Mouse (Mus musculus): ENCODE results near the gene Dph2.

DNA sequence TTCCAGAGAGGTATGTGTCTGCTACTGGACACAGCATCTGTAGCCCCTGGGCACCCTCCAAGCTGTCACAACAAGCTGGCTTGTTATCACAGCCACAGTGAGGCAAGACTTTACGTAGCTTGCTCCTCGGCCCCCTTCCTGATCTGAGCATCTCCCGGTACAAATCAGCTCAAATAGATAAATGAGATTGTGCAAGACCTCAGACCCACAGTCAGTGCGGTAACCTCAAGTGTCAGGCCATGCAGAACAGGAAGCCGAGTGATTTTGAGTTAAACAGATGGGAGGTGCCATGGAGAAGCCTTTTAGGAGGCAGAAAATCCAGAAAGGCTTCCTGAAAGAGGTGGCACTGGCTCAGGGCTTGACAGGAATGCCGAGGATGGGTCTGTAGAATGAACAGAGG, 24.8 kb downstream of the Dph2 start:
- TF ChIP-seq CTCF (IDR thresholded peaks at IDR 0.05; ENCODE audit: control insufficient read depth, insufficient read depth, insufficient replicate concordance, low read depth, low read length) (no peak), POLR2A (IDR thresholded peaks at IDR 0.05; ENCODE audit: control insufficient read depth, low read depth, low read length) (no peak)
